Mouse (Mus musculus) small intestine, adult 2 months (tissue): ENCODE data around the gene Kctd20.

Experiments used
- CTCF ChIP-seq: fragments of 200-500 bp; IDR thresholded peaks from 2 replicates; pipeline ENCODE4 v1.5.1; 2012; ENCODE audit warnings: low read depth, mild to moderate bottlenecking, control low read depth, inconsistent platforms, low read length, moderate library complexity, mixed read lengths; ENCODE audit not compliant: insufficient replicate concordance, insufficient read length; ENCODE audit errors: extremely low read depth
- POLR2A ChIP-seq: fragments of 200-500 bp; IDR thresholded peaks from 2 replicates; pipeline ENCODE4 v1.6.1; 2012; ENCODE audit warnings: low read depth, mild to moderate bottlenecking, control low read depth, inconsistent platforms, low read length, moderate library complexity

DNA sequence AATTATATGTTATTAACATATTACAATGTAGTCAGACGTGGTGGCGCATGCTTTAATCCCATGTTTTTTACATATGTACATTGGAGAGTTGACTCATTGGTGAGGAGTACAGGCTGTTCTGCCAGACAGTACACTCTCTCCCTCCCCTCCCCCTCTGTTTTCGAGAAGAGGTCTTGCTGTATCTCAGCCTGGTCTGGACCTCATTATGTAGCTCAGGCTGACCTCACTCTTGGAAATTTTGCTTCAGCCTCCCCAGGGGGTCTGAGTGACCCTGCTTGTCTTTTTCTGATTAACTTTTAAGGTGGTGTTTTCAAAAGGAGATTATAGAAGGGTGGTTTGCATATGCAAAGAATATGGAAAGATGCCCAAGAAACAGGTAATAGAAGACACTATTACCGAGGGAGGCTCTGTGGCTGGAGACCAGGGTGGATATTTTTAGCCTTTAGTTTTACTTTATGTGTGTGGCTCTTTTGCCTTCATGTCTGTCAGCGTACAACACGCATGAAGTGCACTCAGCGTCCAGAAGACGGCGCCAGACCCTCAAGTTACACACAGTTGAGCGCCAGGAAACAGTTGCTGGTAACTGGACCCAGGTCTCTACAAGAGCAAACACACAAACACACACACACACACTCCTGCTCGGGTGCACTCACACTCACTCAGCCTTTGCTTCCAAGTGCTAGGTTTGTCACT is 66.7 kb downstream of the Kctd20 start:
- TF ChIP-seq POLR2A (no peak), CTCF (peak; percentile 23; the same call in 1 of the 2 replicates)
